Mouse (Mus musculus) CH12.LX (cell line): ENCODE results near the gene Ppp4r2.
A peak's percentile ranks its signal among the peaks of the same experiment; 100 is the strongest.

Experiments
- CHD1 ChIP-seq: IDR thresholded peaks from 2 replicates; pipeline ENCODE4 v1.6.1; 2012; ENCODE audit warnings: low read depth, low read length, improper control_type of control experiment, inconsistent platforms
- CTCF ChIP-seq, 2 experiments: IDR thresholded peaks in 1 of 2; conservative IDR thresholded peaks in 1 of 2; 2 replicates each; pipeline ENCODE4 v1.5.1; 2011 to 2012; ENCODE audit warnings: low read depth in 2 of 2, low read length in 2 of 2, improper control_type of control experiment in 1 of 2, inconsistent platforms in 1 of 2, mild to moderate bottlenecking in 1 of 2, moderate library complexity in 1 of 2
- HCFC1 ChIP-seq: IDR thresholded peaks from 2 replicates; pipeline ENCODE4 v1.6.1; 2012; ENCODE audit warnings: low read depth, mild to moderate bottlenecking, inconsistent platforms, low read length, improper control_type of control experiment
- MAFK ChIP-seq: IDR thresholded peaks from 2 replicates; pipeline ENCODE4 v1.6.1; 2011; ENCODE audit warnings: low read length, improper control_type of control experiment; ENCODE audit not compliant: insufficient replicate concordance
- SIN3A ChIP-seq: IDR thresholded peaks from 2 replicates; pipeline ENCODE4 v1.6.1; 2012; ENCODE audit warnings: low read length, improper control_type of control experiment, inconsistent platforms

- TF ChIP-seq CTCF (conservative IDR thresholded peaks at IDR 0.05 in 1 of 2, IDR thresholded peaks at IDR 0.05 in 1 of 2; ENCODE audit: low read depth in 2 of 2, low read length in 2 of 2) (peak; percentile 49 to 59), HCFC1 (no peak), MAFK (no peak), SIN3A (no peak), CHD1 (no peak)
Measured at GRCm38 (mm10) chr6:100883233-100883632, 49.8 kb downstream of the Ppp4r2 start.
